Mouse (Mus musculus) ovary, postnatal 36 days (tissue): ENCODE measurements at regions not wholly inside any gene's neighbourhood (a gene's known extent, or its start where the extent isn't known, plus 50 kb on each side); places are given as distances from the start of the nearest gene placed in this dataset.

Experiments
- DNase-seq: peaks from one replicate; pipeline ENCODE4 v3.0.0; 2022; ENCODE audit warnings: low spot score, mixed read lengths

GRCm38 (mm10) chr11:18165609-18166347 is 212.1 kb upstream of the Etaa1 start:
- DNase-seq, result no peak

GRCm38 (mm10) chr11:18164025-18164423 is 210.3 kb upstream of the Etaa1 start:
- DNase-seq, result no peak

- DNase-seq, result no peak
Measured at GRCm38 (mm10) chr11:18163156-18164024, 209.7 kb upstream of the Etaa1 start.

GRCm38 (mm10) chr11:18156506-18156905 is 202.8 kb upstream of the Etaa1 start:
- DNase-seq, result peak; percentile 4

- DNase-seq, result peak; percentile 63
Measured at GRCm38 (mm10) chr11:18151788-18152563, 198.3 kb upstream of the Etaa1 start.

GRCm38 (mm10) chr11:18151369-18151768 is 197.7 kb upstream of the Etaa1 start:
- DNase-seq, result no peak

- DNase-seq, result no peak
Measured at GRCm38 (mm10) chr11:18127488-18127887, 173.8 kb upstream of the Etaa1 start.

GRCm38 (mm10) chr11:18123031-18123430 is 169.4 kb upstream of the Etaa1 start:
- DNase-seq, result no peak

- DNase-seq, result no peak
Measured at GRCm38 (mm10) chr11:18122616-18123015, 168.9 kb upstream of the Etaa1 start.

- no peak for DNase-seq
Measured at GRCm38 (mm10) chr11:18115693-18116450, 162.2 kb upstream of the Etaa1 start.

- no peak for DNase-seq
Measured at GRCm38 (mm10) chr11:18102841-18103240, 149.2 kb upstream of the Etaa1 start.

- no peak for DNase-seq
Measured at GRCm38 (mm10) chr11:18075840-18076435, 122.3 kb upstream of the Etaa1 start.

GRCm38 (mm10) chr11:18070586-18071306 is 117.1 kb upstream of the Etaa1 start:
- DNase-seq, result no peak

GRCm38 (mm10) chr11:18070032-18070374 is 116.3 kb upstream of the Etaa1 start:
- no peak for DNase-seq

GRCm38 (mm10) chr11:18069348-18070031 is 115.8 kb upstream of the Etaa1 start:
- no peak for DNase-seq

GRCm38 (mm10) chr11:18068085-18068484 is 114.4 kb upstream of the Etaa1 start:
- no peak for DNase-seq

- DNase-seq, result no peak
Measured at GRCm38 (mm10) chr11:18067676-18068075, 114.0 kb upstream of the Etaa1 start.

- DNase-seq, result no peak
Measured at GRCm38 (mm10) chr11:18041589-18041988, 87.9 kb upstream of the Etaa1 start.

GRCm38 (mm10) chr11:18031049-18031448 is 77.4 kb upstream of the Etaa1 start:
- no peak for DNase-seq

GRCm38 (mm10) chr11:18022065-18022464 is 68.4 kb upstream of the Etaa1 start:
- no peak for DNase-seq
